Mouse (Mus musculus) right cerebral cortex, postnatal 4 days (tissue): Measurements from ENCODE around the gene Birc5.
"Not testable (repeated sequence)": the region's sequence is repeated elsewhere in the genome, so short reads cannot be mapped to it uniquely, and the experiment has no call there.

Experiments
- DNase-seq: peaks from one replicate; pipeline ENCODE4 v3.0.0-alpha.2; 2022

Gene Birc5

GRCm38 (mm10) chr11:117848985-117849671 is at the start of gene Birc5:
Gene Birc5 (plus strand): TSS chr11:117849251.
- peak; percentile 97 for DNase-seq

- no peak for DNase-seq
These were observed 49.0 kb upstream of the Birc5 start for GRCm38 (mm10) chr11:117800038-117800437.

GRCm38 (mm10) chr11:117801650-117802049 is 47.4 kb upstream of the Birc5 start:
- no peak for DNase-seq

- no peak for DNase-seq
These were observed 45.8 kb upstream of the Birc5 start for GRCm38 (mm10) chr11:117803166-117803688.

GRCm38 (mm10) chr11:117806781-117807180 is 42.3 kb upstream of the Birc5 start:
- no peak for DNase-seq

- DNase-seq, result peak; percentile 58
These were observed 39.4 kb upstream of the Birc5 start, which contains the start of the genes Gm20708 and Syngr2 for GRCm38 (mm10) chr11:117809407-117810311. Gene Gm20708 (plus strand): TSS chr11:117809668. Gene Syngr2 (plus strand): TSS chr11:117809668.

- DNase-seq, result peak; percentile 72
These were observed 38.5 kb upstream of the Birc5 start for GRCm38 (mm10) chr11:117810401-117811046.

GRCm38 (mm10) chr11:117813867-117814266 is 35.2 kb upstream of the Birc5 start:
- DNase-seq, result no peak

GRCm38 (mm10) chr11:117814704-117815366 is 34.2 kb upstream of the Birc5 start:
- no peak for DNase-seq

GRCm38 (mm10) chr11:117815850-117816249 is 33.2 kb upstream of the Birc5 start:
- DNase-seq, result not testable (repeated sequence)

GRCm38 (mm10) chr11:117816389-117816996 is 32.6 kb upstream of the Birc5 start:
- DNase-seq, result no peak

- no peak for DNase-seq
These were observed 30.0 kb upstream of the Birc5 start for GRCm38 (mm10) chr11:117819095-117819494.

- DNase-seq, result no peak
These were observed 28.9 kb upstream of the Birc5 start for GRCm38 (mm10) chr11:117820173-117820572.

- no peak for DNase-seq
These were observed 27.2 kb upstream of the Birc5 start for GRCm38 (mm10) chr11:117821868-117822267.

- DNase-seq, result no peak
These were observed 26.3 kb upstream of the Birc5 start for GRCm38 (mm10) chr11:117822728-117823241.

- no peak for DNase-seq
These were observed 25.6 kb upstream of the Birc5 start for GRCm38 (mm10) chr11:117823411-117823810.

- peak; percentile 83 for DNase-seq
These were observed 24.7 kb upstream of the Birc5 start for GRCm38 (mm10) chr11:117824060-117824969.

- DNase-seq, result peak; percentile 62
These were observed 23.5 kb upstream of the Birc5 start, which contains the start of the genes Afmid and Tk1 for GRCm38 (mm10) chr11:117825333-117826101. Gene Afmid (plus strand): TSS chr11:117825924. Gene Tk1 (minus strand): TSS chr11:117826092.

GRCm38 (mm10) chr11:117826164-117826563 is 22.9 kb upstream of the Birc5 start:
- DNase-seq, result no peak

- DNase-seq, result no peak
These were observed 22.1 kb upstream of the Birc5 start for GRCm38 (mm10) chr11:117826916-117827315.
